Mouse (Mus musculus): ENCODE measurements around the gene Mettl9.

- TF ChIP-seq TAL1 (IDR thresholded peaks at IDR 0.05; ENCODE audit: low read length), result no peak
- no peak for TF ChIP-seq GATA1 (IDR thresholded peaks at IDR 0.05; ENCODE audit: low read length)
These were observed 41.2 kb downstream of the Mettl9 start for GRCm38 (mm10) chr7:121075416-121075815.
